Mouse (Mus musculus) CD4-positive, CD25-positive, alpha-beta regulatory T cell, adult 2 months (primary cell): ENCODE results near the gene Txndc5.

Source experiments
- DNase-seq: peaks from one replicate; pipeline ENCODE4 v3.0.0-alpha.2; 2012; ENCODE audit warnings: low read depth, low spot score

Txndc5 gene

DNA sequence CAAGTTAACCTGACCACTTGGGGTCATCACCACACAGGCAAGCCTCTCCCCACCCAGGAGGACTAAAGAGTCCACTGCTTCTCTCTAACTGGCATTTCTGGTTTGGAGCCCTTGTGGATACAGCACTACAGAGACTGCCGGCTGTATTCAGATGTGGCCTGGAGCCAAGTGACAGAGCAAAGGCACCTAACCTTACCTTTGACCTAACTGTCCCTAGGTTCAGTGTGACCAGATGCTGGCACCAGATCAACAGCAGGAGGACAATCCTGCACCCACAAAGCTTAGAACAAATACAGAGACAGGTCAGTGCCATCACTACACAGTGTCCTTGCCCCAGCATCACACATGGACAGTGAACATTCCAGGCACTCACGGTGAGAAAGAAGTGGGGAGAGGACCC is 2.5 kb downstream of the Txndc5 start:
- DNase-seq = no peak

DNA sequence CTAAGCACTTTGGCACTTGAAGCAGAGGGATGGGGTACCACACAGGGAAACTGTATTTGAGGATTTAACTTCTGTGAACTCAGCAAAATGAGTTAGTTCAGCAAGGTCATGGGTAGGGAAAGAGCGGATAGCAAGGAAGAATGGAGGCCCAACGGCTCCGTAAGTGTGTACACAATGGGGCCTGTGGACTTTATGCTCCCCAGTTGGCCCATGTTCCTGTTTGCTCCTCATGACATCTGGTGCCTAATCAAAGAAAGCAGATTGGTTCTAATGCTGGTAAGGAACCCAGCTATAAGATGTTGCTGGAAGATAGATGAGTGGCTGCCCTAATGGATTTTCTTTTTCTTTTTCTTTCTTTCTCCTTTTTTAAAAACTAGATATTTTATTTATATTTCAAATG is 3.4 kb downstream of the Txndc5 start:
- no peak for DNase-seq

DNA sequence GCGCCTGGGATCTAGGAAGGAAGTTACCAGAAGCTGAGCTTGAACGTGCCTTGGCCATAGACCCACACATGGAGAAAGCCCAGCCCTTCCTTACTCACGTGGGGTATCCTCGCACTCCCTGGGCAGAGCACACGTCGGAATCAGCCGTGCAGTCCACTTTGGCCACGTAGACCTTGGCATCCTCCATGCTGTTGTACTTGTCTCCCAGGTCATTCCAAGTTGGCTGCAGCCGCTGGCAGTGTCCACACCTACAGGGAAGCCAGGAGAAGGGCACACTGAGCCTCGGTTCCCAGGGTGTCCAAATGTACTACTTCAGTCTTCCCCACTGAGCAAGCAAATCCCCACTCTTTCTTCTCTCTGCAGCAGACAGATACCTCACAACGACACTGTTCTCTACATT is 5.4 kb downstream of the Txndc5 start:
- no peak for DNase-seq

DNA sequence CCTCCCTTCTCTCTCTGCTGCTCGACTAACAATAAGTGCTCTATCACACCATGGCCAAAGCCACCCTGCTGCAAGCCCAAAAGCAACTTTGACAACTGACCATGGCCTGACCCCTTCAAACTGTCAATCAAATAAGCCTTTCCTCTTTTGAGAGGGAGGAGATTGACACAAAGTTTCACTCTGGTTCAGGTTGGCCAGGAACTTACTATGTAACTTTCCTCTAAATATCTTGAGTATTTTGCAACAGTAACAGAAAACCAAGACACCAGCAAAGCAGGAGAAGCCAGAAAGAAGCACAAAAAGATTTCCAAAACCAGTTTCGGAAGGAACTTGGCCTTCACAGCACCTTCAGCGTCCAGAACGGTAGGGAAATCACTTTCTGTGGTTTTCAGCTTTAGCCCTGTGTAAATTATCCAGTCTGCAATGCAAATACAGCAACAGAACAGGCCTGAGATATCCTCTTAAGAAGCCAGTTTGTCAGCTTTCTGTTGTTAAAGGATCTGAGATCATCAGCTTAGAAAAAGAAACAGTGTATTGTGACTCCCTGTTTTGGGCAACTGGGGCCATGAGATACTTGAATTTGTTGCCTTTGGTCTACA is 6.5 kb downstream of the Txndc5 start:
- DNase-seq = no peak

DNA sequence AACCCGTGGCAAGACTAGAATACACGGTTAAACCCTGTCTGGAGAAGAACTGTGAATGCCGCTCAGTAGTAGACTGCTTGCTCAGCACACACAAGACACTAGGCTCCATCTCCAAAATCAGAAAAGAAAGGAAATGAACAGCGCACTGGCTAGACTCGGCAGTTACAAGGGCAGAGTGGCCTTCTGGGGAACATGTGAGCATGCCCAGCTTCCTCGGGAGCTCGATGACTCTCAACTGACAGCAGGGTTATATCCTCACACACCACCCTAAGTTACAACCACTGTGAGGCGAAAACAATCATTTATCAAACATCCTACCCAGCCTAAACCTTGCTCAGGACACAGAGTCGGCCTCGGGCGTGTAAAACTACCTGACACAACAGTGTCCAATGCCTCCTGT is 8.3 kb downstream of the Txndc5 start:
- DNase-seq = no peak

DNA sequence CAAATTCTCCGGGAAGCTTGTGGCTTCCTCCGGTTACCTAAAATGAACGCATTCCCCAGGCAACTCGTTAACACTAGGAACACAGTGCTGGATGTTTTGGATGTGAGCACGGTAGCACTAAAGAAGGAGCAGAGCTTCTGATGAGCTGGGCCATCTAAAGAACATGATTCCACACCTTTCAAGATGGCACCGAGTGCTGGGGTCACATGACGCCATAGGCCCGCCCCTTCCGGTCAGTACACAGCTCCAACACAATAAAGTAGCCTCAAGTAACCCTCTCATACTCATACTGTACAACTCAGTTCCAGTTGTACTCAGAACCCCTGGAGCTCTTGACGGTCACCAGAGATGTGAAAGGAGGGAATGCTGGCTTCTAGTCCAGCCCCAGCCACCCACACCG is 12.0 kb downstream of the Txndc5 start:
- no peak for DNase-seq

DNA sequence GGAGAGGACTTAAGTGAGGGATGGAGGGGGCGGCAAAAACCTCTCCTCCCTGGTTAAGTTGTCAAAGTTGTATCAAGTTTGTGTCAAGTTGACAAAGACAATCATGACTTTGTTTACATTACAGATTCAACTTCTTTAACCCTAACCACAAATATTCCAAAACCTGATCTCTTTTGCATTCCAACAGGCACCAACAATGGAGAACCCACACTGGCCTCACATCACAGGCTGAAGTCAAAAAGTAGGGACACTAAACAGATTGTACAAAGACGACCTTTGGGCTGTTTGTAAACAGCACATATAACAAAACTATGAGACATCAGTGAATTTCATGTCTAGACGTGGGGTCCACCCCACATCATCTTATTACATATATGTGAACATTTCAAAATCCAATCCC is 12.8 kb downstream of the Txndc5 start:
- DNase-seq = no peak

DNA sequence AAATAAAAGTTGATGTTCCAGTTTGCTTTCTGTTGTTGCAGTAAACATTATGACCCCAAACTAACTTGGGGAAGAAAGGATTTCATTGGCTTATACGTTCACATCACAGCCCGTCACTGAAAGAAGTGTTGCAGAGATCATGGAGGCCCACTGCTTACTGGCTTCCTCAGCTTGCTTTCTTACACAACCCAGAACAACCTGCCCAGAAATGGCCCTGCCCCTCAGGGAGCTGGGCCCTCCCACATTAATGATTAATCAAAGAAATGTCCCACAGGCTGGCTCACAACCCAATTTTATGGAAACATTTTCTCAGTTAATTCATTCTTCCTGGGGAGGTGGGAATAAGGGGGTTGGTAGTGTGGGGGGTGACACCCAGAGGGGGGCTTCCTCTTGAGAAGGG is 13.2 kb downstream of the Txndc5 start:
- DNase-seq = no peak

DNA sequence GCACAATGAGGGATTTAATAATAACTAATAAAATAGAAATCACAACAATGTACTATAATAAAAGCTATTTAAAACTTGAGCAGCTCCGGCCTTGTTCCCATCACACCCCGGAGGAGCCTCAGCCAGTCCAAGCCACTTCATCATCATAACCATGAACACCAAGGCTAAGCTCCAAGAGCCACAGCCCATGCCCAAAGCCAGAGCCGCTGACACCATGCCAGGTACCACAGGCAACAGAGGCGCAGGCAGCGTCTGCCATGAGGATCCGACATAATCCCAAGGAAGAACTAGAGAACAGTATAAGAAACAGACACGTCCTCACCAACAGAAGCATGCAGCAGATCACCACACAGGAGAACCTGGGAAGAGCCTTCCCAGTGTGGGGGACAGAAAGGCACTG is 14.7 kb downstream of the Txndc5 start:
- DNase-seq = no peak

DNA sequence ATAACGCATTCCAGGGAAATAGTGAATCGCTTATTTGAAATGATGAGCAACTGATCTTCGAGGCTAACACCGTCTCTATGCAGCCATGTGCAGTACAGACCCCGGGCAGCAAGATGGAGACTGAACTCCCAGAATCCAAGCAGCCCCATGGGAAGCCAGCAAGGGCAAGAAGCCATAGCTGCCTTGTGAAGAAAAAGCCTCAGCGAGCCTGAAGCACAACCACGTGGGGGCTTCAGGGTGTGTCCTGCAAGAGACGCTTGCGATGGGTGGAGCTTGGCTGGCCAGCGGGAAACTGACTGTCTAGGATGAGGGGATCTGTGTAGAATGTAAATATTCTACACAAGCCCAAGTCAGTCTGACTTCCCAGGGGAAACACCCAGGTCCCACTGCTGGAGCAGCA is 16.6 kb downstream of the Txndc5 start:
- no peak for DNase-seq

DNA sequence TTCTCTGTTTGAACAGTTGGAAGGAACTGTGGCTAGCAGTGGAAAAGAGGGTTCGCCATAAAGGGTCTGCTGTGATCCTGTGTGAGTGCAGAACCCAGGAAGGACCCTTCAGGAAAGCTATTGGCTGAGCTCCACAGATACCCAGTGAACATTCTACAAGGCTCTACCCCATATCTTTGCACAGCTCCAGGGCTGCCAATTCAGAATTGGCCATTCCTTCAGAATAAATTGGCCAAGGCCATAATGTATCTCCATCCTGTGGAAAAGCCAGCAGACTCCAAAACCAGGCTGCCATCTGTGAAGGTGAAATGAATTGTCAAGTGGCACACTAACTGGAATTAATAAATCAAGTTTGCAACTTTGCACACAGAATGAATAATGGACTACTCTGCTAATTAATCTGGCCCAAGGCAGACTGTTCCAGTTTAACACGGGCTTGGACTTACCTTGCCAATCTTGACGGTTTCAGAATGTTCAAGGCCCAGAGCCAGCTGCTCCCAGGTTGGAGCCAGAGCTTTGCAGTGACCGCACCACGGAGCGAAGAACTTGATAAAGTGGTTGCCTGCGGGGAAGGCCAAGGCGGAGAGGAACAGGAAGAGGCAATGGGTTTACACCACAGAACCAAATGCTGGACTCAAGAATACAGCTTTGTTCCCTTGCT is 18.8 kb downstream of the Txndc5 start:
- DNase-seq = no peak

DNA sequence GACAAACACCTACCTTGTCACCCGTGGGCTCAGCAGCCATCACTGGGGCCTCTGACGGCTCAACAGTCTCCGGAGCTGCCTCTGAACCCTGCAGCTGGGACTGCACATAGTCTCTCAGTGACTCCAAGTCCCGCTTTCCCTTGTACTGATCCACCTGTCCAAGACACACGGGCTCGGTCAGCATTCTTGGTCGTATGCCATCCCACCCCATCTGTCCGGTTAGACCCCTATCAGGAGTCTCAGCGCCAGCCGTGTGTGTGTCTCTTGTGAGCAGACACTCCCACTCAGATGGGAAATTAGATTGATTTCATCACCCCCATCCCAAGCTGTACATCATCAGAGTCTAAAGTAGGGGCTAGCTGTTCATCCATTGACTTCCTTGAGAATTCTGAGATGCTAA is 21.7 kb downstream of the Txndc5 start:
- DNase-seq = no peak

DNA sequence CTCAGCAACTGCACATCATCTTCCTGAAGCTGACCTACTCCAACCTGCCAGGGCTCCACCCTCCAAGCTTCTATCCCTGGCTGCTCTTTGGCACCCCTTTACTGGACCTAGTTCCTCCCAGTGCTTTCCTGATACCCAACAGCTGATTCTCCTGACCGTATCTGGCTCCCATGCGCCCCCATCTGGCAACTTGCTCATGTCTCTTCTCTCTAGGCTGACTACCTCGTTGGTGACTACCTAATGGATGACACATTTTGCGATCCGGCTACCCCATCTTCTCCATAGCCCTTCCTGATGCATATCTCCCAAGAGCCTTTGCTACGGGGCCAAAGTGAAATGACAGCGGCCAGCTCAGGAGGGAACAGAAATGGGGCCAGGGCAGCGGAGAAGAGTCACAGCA is 22.3 kb downstream of the Txndc5 start:
- peak; percentile 14 for DNase-seq

DNA sequence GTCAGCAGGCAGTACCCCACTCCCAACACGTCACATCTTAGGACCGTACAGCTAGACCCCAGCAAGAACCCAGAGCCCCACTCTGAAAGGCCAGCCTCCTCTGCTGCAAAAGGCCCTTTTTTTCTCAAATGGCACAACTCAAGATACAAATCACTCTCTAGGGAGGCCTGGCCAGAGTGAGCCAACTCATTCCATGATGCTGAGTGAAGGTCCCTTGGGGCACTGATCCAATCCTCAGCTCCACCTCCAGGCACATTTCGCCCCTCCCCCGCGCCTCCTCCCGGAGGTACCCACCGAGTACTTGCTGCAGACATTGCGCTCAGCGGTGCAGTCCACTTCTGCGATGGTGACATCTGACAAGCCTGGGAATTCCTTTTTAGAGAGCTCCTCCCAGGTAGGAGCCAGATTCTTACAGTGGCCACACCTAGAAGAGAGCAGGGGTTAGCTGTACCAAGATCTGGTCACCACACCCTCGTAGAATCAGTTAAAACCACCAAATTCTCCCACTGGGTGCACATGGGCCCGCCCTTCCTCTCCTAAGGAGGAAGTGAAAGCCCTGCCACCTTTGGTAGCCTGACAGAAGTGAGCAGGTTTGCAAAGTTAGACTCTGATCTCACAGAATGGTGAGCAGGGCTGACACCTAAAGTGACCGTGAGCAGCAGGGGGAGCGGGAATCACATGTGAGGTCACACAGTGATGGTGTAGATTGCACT is 25.3 kb downstream of the Txndc5 start:
- peak; percentile 30 for DNase-seq

DNA sequence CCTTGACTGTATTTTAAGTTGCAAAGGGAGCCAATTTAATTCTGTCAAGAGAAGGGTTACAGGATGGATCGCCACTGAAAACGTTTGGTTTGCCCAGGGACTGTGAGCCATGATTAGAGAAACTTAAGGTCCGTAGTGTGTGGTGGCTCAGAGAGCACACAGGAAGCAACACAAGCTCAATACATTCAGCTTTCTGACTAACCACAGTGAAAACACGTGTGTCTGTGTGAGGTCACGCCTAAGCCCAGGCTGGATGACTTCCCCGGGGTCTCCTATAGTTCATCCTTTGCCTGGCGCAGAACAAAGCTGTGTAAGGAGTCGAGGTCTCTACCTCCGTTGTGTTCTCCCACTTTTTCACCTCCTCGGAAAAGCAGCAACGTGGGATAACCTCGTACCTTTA is 27.3 kb downstream of the Txndc5 start:
- no peak for DNase-seq

DNA sequence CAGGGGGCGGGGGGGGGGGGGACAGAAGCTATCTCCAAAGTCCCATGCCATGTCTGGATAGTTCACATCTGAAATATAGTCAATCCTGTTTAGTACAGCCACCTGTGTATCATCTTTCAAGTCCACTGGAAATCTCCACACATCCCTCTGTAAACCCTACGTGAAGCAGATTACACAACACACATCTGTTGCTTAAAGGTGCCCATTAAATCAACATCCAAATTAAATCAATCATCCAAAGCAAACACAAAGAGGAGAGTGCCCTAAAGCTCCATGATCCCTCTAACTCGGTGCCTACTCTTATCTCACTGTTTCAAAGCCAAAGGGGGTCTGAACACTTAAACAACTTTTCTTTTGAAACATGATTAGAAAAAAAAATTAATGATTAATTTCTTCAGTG is 31.9 kb downstream of the Txndc5 start:
- no peak for DNase-seq

DNA sequence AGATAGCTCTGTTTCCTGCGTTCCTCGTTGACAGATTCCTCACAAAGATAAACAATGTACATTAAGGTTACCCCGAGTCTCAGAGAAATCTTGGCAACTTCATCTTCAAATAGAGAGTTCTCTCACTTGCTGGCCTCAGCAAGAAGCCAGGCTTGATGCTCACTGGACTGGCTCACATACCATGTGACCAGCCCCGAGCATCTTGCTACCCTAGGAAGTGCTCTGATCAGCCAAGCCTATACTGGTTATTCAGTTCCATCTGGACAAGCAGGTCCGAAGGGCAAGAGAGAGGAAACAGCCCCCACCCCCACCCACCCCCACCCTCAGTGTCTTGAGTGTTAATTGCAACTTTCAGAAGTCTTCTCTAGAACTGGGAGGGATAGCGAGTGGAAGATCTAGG is 41.9 kb downstream of the Txndc5 start:
- no peak for DNase-seq

DNA sequence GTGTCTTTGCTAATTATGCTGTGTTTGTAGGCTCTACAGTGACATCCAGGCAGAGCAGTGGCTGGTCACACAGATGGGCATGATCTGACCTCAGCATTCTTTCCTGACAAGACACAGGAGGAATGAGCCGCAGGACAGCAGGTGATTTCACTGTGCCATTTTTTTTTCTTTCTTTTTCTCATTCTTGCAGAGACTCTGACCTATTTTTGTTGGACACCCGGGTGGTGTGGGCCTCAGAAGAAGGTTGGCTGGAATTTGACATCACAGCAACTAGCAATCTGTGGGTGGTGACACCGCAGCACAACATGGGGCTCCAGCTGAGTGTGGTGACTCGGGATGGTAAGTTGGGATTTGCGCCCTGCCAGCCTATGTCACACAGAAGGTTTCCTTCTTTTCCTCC is 43.9 kb downstream of the Txndc5 start:
- DNase-seq = no peak

DNA sequence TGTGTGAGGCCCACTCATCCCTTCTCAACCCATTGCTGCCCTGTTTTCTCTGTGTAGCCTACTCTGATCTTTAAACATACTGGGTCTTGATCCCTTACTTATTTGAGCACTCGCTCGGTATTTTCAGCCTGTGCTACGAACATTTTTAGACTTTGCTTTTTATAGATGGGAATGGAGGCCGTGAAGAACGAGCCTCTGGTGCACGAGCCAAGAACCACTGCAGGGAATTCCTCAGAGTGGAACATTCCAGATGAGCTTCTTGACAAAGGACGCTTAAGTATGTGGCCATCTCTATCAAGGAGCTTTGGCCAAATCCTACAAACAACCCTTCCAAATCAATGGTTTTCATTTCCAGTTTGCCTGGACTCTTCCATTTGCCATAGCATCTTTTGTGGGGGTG is 47.6 kb downstream of the Txndc5 start:
- no peak for DNase-seq

DNA sequence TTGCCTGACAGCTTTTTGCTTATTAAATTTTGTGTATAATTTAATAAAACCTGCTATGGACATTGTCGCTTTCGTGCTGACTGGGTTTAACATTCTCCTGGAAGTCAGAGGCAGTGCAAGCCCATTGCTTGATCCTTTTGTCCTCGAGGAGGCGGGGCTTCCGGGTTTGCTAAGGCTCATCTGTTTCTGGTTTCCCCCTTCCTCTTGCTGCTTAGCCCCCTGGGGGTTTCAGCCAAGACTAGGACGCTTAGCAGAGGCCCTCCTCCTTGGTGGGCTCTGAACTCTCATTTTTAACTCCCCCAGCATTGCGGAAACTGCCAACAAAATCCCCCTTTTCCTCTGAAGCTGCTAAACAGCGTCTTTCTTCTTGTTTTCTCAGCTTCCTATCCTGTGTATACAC is 51.7 kb downstream of the Txndc5 start:
- DNase-seq = no peak

DNA sequence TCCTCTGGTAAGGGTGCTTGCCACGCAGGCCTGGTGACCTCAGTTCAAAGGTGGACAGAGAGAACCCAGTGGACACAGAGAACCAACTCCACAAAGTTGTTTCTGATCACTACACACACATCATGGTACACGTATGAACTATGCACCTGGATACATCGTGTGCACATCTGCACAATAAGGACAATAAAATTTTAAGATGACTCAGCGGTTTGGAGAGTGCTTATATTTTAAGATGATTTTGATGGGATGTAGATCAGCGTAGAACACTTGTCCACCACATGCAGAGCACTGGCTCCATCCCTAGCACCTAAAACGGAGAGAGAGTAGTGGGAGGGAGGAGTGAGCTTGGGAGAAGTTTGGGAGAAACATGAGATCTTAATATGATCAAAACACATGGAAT is 55.1 kb downstream of the Txndc5 start:
- DNase-seq = no peak

DNA sequence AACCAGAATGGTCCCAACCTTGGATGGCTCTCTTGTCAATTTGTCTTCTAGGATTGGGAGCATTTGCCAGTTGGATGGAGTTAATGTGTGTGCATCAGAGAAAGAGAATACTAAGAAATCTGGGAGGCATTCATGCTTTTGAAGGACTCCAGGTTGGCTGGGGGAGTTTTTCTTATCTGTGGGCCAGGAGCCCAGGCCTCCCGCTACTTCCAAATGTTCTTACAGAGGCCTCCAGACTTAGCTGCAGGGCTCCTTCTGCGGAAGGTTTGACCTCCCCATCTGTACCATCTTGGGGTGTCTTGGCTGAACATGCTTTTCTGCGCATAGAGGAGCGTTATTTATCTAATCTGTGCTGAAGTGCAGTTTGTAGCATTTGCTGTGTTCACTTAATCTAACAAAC is 56.0 kb downstream of the Txndc5 start:
- no peak for DNase-seq

DNA sequence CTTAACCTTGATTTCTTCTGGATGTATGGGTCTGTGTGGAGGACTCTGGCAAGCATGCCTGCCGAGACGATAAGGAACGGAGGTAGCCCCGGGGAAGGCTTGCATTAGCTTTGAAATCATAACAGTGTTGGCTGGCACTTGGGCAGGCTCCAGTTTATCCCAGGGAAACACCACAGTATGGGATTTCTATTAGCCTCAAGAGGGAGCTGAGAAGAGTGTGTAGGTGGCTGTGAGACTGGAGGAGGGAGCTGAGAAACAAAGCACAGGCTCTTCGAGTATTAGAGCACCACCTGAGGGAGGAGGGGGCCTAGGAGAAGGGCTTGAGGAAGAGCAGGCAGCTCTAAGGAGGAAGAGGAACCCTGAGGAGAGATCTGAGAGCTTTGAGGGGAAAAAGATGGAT is 57.7 kb downstream of the Txndc5 start:
- no peak for DNase-seq
